Mouse (Mus musculus): Measurements from ENCODE around the gene 4921536K21Rik. TPM values are rescaled to one million over a fixed set of nuclear protein-coding genes. Genes with fewer than 3 reads are reported as not detected.

Gene 4921536K21Rik
- polyA plus RNA-seq, 1 experiment from 2014 or later: 0.07 TPM

DNA sequence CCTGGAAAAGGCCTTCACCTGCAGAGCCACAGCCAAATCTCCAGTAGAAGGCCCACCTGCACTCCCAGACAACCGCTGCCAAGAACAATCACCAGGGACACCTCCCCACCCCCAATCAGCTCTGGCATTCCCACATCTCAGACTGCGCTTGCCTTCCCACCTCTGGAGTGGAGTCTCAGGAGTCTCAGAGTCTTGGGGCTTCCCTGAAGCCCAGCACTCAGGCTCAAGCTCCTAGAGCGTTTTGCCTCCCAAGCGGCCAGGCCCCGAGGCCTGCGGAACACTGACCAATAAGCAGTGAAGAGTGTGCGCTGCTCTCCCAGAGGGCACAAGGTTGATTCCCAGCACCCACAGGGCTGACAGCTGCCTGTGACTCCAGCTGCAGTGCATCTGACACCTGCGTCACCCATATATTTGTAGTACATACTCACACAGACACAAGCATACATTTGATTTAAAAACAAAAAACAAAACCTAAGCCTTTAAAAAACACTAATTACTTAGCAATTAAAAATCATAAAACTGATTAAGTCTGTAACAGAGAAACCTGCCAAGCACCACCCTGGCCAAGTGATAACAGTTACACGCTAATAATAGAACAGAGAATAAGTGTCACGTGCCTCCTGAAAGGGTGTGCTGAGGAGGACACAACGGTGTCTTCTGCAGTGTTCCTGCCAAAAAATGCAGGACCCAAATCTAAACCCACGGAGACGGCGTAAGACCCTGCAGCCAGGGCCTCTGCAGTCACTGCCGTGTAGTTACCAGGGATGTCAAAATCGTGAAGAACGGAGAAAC, 50.8 kb downstream of the 4921536K21Rik start:
- H3K9me3 ChIP-seq (ENCODE audit: control insufficient read depth, low read length): no peaks in the 10 kb centered on the region
- no peak overlapping the region for H3K4me2 ChIP-seq (ENCODE audit: low read length)
- no peak for ATAC-seq (replicated peaks; ENCODE audit: low FRiP score, low TSS enrichment, low read depth)
- no peak overlapping the region for H3K27ac ChIP-seq (ENCODE audit: low read depth)
- no peak overlapping the region for H3K4me3 ChIP-seq (ENCODE audit: low read depth, low read length)
- no peak for DNase-seq (ENCODE audit: low spot score)
- H3K4me1 ChIP-seq (replicated peaks; ENCODE audit: control insufficient read depth, insufficient read depth, low read length): no peaks in the 10 kb centered on the region
- no peak overlapping the region for H3K9ac ChIP-seq (ENCODE audit: low read length)
- WGBS: 78% methylated on average over 17 of the region's 17 CpGs
- no peaks in the 10 kb centered on the region for H3K27me3 ChIP-seq (replicated peaks; ENCODE audit: control insufficient read depth, insufficient read depth, low read length)
- no peaks in the 10 kb centered on the region for H3K36me3 ChIP-seq (ENCODE audit: control insufficient read depth, insufficient read depth, low read length)

Other genes with a start within 250 kb of the 4921536K21Rik start
- gene Morc2a, start 245.9 kb downstream of the 4921536K21Rik start, polyA plus RNA-seq (2014; fragmentation: Nextera tagmentation; extraction: Ambion mirVana): 24.8 and 25.6 TPM in 2 replicates
- gene Osbp2, start 31.2 kb downstream of the 4921536K21Rik start, polyA plus RNA-seq (2014; fragmentation: Nextera tagmentation; extraction: Ambion mirVana): 0.44 and 0.51 TPM in 2 replicates
- gene Dusp18, start 142 bp upstream of the 4921536K21Rik start, polyA plus RNA-seq (2014; fragmentation: Nextera tagmentation; extraction: Ambion mirVana): 8.3 and 8.7 TPM in 2 replicates
- gene Slc35e4, start 19.6 kb upstream of the 4921536K21Rik start, polyA plus RNA-seq (2014; fragmentation: Nextera tagmentation; extraction: Ambion mirVana): 2.3 and 2.5 TPM in 2 replicates
- gene Tcn2, start 37.1 kb upstream of the 4921536K21Rik start, polyA plus RNA-seq (2014; fragmentation: Nextera tagmentation; extraction: Ambion mirVana): 37.9 and 39.0 TPM in 2 replicates
- gene Pes1, start 68.9 kb upstream of the 4921536K21Rik start, polyA plus RNA-seq (2014; fragmentation: Nextera tagmentation; extraction: Ambion mirVana): 75.4 and 79.3 TPM in 2 replicates
- gene 4930556J24Rik, start 81.7 kb upstream of the 4921536K21Rik start, polyA plus RNA-seq (2014; fragmentation: Nextera tagmentation; extraction: Ambion mirVana): 0.15 TPM in 1 of 2 replicates, not detected in the other
- 14.7 and 17.4 TPM in 2 replicates for gene Gal3st1, start 88.5 kb upstream of the 4921536K21Rik start, polyA plus RNA-seq (2014; fragmentation: Nextera tagmentation; extraction: Ambion mirVana)
- 0.05 and 0.38 TPM in 2 replicates for gene Sec14l4, start 136.4 kb upstream of the 4921536K21Rik start, polyA plus RNA-seq (2014; fragmentation: Nextera tagmentation; extraction: Ambion mirVana)
- not detected in 2 replicates for gene Sec14l3, start 169.7 kb upstream of the 4921536K21Rik start, polyA plus RNA-seq (2014; fragmentation: Nextera tagmentation; extraction: Ambion mirVana)
- gene Mtfp1, start 200.3 kb upstream of the 4921536K21Rik start, polyA plus RNA-seq (2014; fragmentation: Nextera tagmentation; extraction: Ambion mirVana): 22.5 and 25.2 TPM in 2 replicates
- gene Sec14l2, start 228.3 kb upstream of the 4921536K21Rik start, polyA plus RNA-seq (2014; fragmentation: Nextera tagmentation; extraction: Ambion mirVana): 0.84 and 1.1 TPM in 2 replicates
- gene Rnf215, start 240.1 kb upstream of the 4921536K21Rik start, polyA plus RNA-seq (2014; fragmentation: Nextera tagmentation; extraction: Ambion mirVana): 24.9 and 27.7 TPM in 2 replicates